Comparison of ENCODE assay signal across 9 mouse cellular contexts in genomic region chr7:122955226-122955955, GRCm38 (mm10). TPM values are rescaled to one million over a fixed set of nuclear protein-coding genes. Genes with fewer than 3 reads are reported as not detected.
DNase-seq lines count a peak whose midpoint lies in the region; ATAC-seq and TF ChIP-seq lines count a peak whose summit lies in the region.
"Had no signal": no experiment of that assay in that cellular context is flagged by ENCODE, and none has a peak within 500 bp of the region (broad histone marks: within the 10 kb centered on the region; RNA-seq: fewer than 3 reads in every experiment).

No protein-coding gene starts in this region.

- no peak for TF ChIP-seq CTCF in brain, embryonic 14.5 days (IDR thresholded peaks at IDR 0.05; ENCODE audit: borderline replicate concordance, extremely low read depth, insufficient read depth, insufficient read length)
- no peak for TF ChIP-seq CTCF in stomach, postnatal 0 days (IDR thresholded peaks at IDR 0.05; ENCODE audit: low read depth)

- no peak for TF ChIP-seq EP300 in stomach, postnatal 0 days (optimal IDR thresholded peaks at IDR 0.05)

- TF ChIP-seq POLR2A in brain, embryonic 14.5 days (IDR thresholded peaks at IDR 0.05; ENCODE audit: borderline replicate concordance, extremely low read depth, insufficient read depth, insufficient read length, poor library complexity, severe bottlenecking): no peak

- 83% methylated on average over 8 of the region's 8 CpGs for WGBS in midbrain, embryonic 14.5 days
- 79% methylated on average over 8 of the region's 8 CpGs for WGBS in midbrain, embryonic 16.5 days
- 69% methylated on average over 8 of the region's 8 CpGs for WGBS in heart, embryonic 16.5 days
- 67% methylated on average over 8 of the region's 8 CpGs for WGBS in liver, embryonic 12.5 days (ENCODE audit: insufficient replicate concordance)
- WGBS in stomach, postnatal 0 days: 56% methylated on average over 8 of the region's 8 CpGs

- H3K36me3 ChIP-seq in midbrain, embryonic 14.5 days (ENCODE audit: control insufficient read depth, insufficient read depth, low read length): no peaks in the 10 kb centered on the region
- H3K36me3 ChIP-seq in midbrain, embryonic 16.5 days (ENCODE audit: control insufficient read depth, insufficient read depth, low read length): no peaks in the 10 kb centered on the region
- no peaks in the 10 kb centered on the region for H3K36me3 ChIP-seq in heart, embryonic 16.5 days (ENCODE audit: control insufficient read depth, insufficient read depth)
- no peaks in the 10 kb centered on the region for H3K36me3 ChIP-seq in liver, embryonic 12.5 days
- H3K36me3 ChIP-seq in stomach, postnatal 0 days (ENCODE audit: control insufficient read depth, insufficient read depth, low read length): no peaks in the 10 kb centered on the region
- H3K36me3 ChIP-seq: limb, embryonic 15.5 days had no signal

- DNase-seq in midbrain, embryonic 14.5 days: peak; percentile 18
- peak; percentile 37 for DNase-seq in brain, embryonic 14.5 days (ENCODE audit: low read depth)
- peak; percentile 28 for DNase-seq in stomach, postnatal 0 days (ENCODE audit: low spot score)
- no peak for DNase-seq in left cerebral cortex, adult 8-10 months (ENCODE audit: low spot score in 2 of 2)
- DNase-seq in left cerebral cortex, adult 18-20 months (ENCODE audit: low spot score in 2 of 2): no peak

- no peaks in the 10 kb centered on the region for H3K4me1 ChIP-seq in midbrain, embryonic 14.5 days (ENCODE audit: control insufficient read depth, insufficient read depth, low read length)
- H3K4me1 ChIP-seq in midbrain, embryonic 16.5 days (ENCODE audit: control insufficient read depth, insufficient read depth, low read length): no peaks in the 10 kb centered on the region
- H3K4me1 ChIP-seq in heart, embryonic 16.5 days (ENCODE audit: control insufficient read depth, insufficient read depth, low read length): no peaks in the 10 kb centered on the region
- peaks cover 8% of the 10 kb centered on the region for H3K4me1 ChIP-seq in liver, embryonic 12.5 days
- H3K4me1 ChIP-seq in stomach, postnatal 0 days (replicated peaks; ENCODE audit: control insufficient read depth, insufficient read depth): no peaks in the 10 kb centered on the region
- H3K4me1 ChIP-seq: limb, embryonic 15.5 days had no signal

- no peak overlapping the region for H3K4me3 ChIP-seq in midbrain, embryonic 14.5 days (replicated peaks; ENCODE audit: low read depth, low read length)
- no peak overlapping the region for H3K4me3 ChIP-seq in midbrain, embryonic 16.5 days (ENCODE audit: low read depth, low read length)
- no peak overlapping the region for H3K4me3 ChIP-seq in heart, embryonic 16.5 days (ENCODE audit: low read length)
- H3K4me3 ChIP-seq in liver, embryonic 12.5 days: no peak overlapping the region
- no peak overlapping the region for H3K4me3 ChIP-seq in stomach, postnatal 0 days (ENCODE audit: low read depth, low read length)
- H3K4me3 ChIP-seq: limb, embryonic 15.5 days had no signal

- H3K4me2 ChIP-seq in midbrain, embryonic 14.5 days (ENCODE audit: low read length): no peak overlapping the region
- no peak overlapping the region for H3K4me2 ChIP-seq in midbrain, embryonic 16.5 days (ENCODE audit: low read length)
- no peak overlapping the region for H3K4me2 ChIP-seq in heart, embryonic 16.5 days (ENCODE audit: low read depth, low read length)
- H3K4me2 ChIP-seq in liver, embryonic 12.5 days: no peak overlapping the region
- 0 out of 2 replicates have a peak overlapping the region, but pooled peaks have one; percentile 3 for H3K4me2 ChIP-seq in stomach, postnatal 0 days (replicated peaks; ENCODE audit: low read depth)
- H3K4me2 ChIP-seq: limb, embryonic 15.5 days had no signal

- H3K9ac ChIP-seq in midbrain, embryonic 14.5 days (replicated peaks; ENCODE audit: low read length): no peak overlapping the region
- H3K9ac ChIP-seq in midbrain, embryonic 16.5 days (ENCODE audit: low read depth, low read length): no peak overlapping the region
- H3K9ac ChIP-seq in heart, embryonic 16.5 days (ENCODE audit: low read length): peak overlapping the region; percentile 20; the same call in 1 of the 2 replicates
- H3K9ac ChIP-seq in liver, embryonic 12.5 days: no peak overlapping the region
- no peak overlapping the region for H3K9ac ChIP-seq in stomach, postnatal 0 days (ENCODE audit: low read length)
- H3K9ac ChIP-seq: limb, embryonic 15.5 days had no signal

- H3K27ac ChIP-seq in midbrain, embryonic 14.5 days (replicated peaks; ENCODE audit: low read depth, low read length): no peak overlapping the region
- no peak overlapping the region for H3K27ac ChIP-seq in midbrain, embryonic 16.5 days (ENCODE audit: low read length)
- peak overlapping the region; percentile 41 for H3K27ac ChIP-seq in heart, embryonic 16.5 days (ENCODE audit: low read length)
- peak overlapping the region; percentile 27; the same call in 1 of the 2 replicates for H3K27ac ChIP-seq in liver, embryonic 12.5 days
- 0 out of 2 replicates have a peak overlapping the region, but pooled peaks have one; percentile 40 for H3K27ac ChIP-seq in stomach, postnatal 0 days (replicated peaks)
- H3K27ac ChIP-seq: limb, embryonic 15.5 days had no signal

- no peaks in the 10 kb centered on the region for H3K27me3 ChIP-seq in midbrain, embryonic 14.5 days (ENCODE audit: control insufficient read depth, insufficient read depth, low read length)
- no peaks in the 10 kb centered on the region for H3K27me3 ChIP-seq in midbrain, embryonic 16.5 days (ENCODE audit: control insufficient read depth, insufficient read depth, low read depth, low read length)
- no peaks in the 10 kb centered on the region for H3K27me3 ChIP-seq in heart, embryonic 16.5 days (ENCODE audit: control insufficient read depth, insufficient read depth, low read length)
- no peaks in the 10 kb centered on the region for H3K27me3 ChIP-seq in liver, embryonic 12.5 days (replicated peaks)
- H3K27me3 ChIP-seq in stomach, postnatal 0 days (ENCODE audit: control insufficient read depth, insufficient read depth, low read length): no peaks in the 10 kb centered on the region
- H3K27me3 ChIP-seq: limb, embryonic 15.5 days had no signal

- no peaks in the 10 kb centered on the region for H3K9me3 ChIP-seq in midbrain, embryonic 14.5 days (ENCODE audit: control insufficient read depth, low read length)
- no peaks in the 10 kb centered on the region for H3K9me3 ChIP-seq in midbrain, embryonic 16.5 days (replicated peaks; ENCODE audit: control insufficient read depth, low read length, poor library complexity, severe bottlenecking)
- H3K9me3 ChIP-seq in heart, embryonic 16.5 days (replicated peaks; ENCODE audit: control insufficient read depth, low read length): no peaks in the 10 kb centered on the region
- no peaks in the 10 kb centered on the region for H3K9me3 ChIP-seq in liver, embryonic 12.5 days (replicated peaks)
- H3K9me3 ChIP-seq in stomach, postnatal 0 days (ENCODE audit: control insufficient read depth, low read length): no peaks in the 10 kb centered on the region
- H3K9me3 ChIP-seq: limb, embryonic 15.5 days had no signal

- no peak for ATAC-seq in midbrain, embryonic 14.5 days (ENCODE audit: low FRiP score, low TSS enrichment)
- ATAC-seq in midbrain, embryonic 16.5 days: no peak
- ATAC-seq in heart, embryonic 16.5 days (replicated peaks; ENCODE audit: extremely low read depth, insufficient read depth, low FRiP score): peak; percentile 69
- peak; percentile 73 for ATAC-seq in liver, embryonic 12.5 days
- peak; percentile 87; the same call in 1 of the 2 replicates for ATAC-seq in stomach, postnatal 0 days (ENCODE audit: low FRiP score, low TSS enrichment)

RNA-seq across cellular contexts. Expression of gene Rbbp6, which starts 10.1 kb away (rescaled TPM):
- 31.6 and 36.8 TPM in 2 replicates for polyA plus RNA-seq in midbrain, embryonic 14.5 days (2014; fragmentation: Nextera tagmentation; extraction: Ambion mirVana)
- polyA plus RNA-seq in midbrain, embryonic 16.5 days (2015; fragmentation: Nextera tagmentation; extraction: Ambion mirVana): 23.4 and 23.9 TPM in 2 replicates
- polyA plus RNA-seq in brain, embryonic 14.5 days (2012; rRNA removed): 50.5 and 64.2 TPM in 2 replicates
- 16.5 and 17.2 TPM in 2 replicates for polyA plus RNA-seq in heart, embryonic 16.5 days (2015; fragmentation: Nextera tagmentation; extraction: Ambion mirVana)
- 15.8 and 17.6 TPM in 2 replicates for polyA plus RNA-seq in liver, embryonic 12.5 days (2016; fragmentation: Nextera tagmentation; extraction: Ambion mirVana)
- 12.8 and 13.3 TPM in 2 replicates for polyA plus RNA-seq in stomach, postnatal 0 days (2015; fragmentation: Nextera tagmentation; extraction: Ambion mirVana)
- 10 to 100 TPM; 60.1 to 72.3 (median 69.7) TPM for total RNA-seq in left cerebral cortex, adult 8-10 months (2022)
- 10 to 100 TPM; 64.7 to 67.6 TPM for total RNA-seq in left cerebral cortex, adult 18-20 months (2021)

Comparison
In these comparisons a context has a peak if more than half of its experiments do, and no peak if none do; other contexts are left out.
1. ATAC-seq: peak in heart, embryonic 16.5 days (single experiment), liver, embryonic 12.5 days (single experiment) and stomach, postnatal 0 days (single experiment); none in midbrain, embryonic 14.5 days (single experiment) and midbrain, embryonic 16.5 days (single experiment).
2. DNase-seq: peak in midbrain, embryonic 14.5 days (single experiment), brain, embryonic 14.5 days (single experiment) and stomach, postnatal 0 days (single experiment); none in left cerebral cortex, adult 8-10 months (0 of 2) and left cerebral cortex, adult 18-20 months (0 of 2).
3. H3K27ac ChIP-seq: peak in heart, embryonic 16.5 days (single experiment), liver, embryonic 12.5 days (single experiment) and stomach, postnatal 0 days (single experiment); none in midbrain, embryonic 14.5 days (single experiment) and midbrain, embryonic 16.5 days (single experiment).